Mouse (Mus musculus) hindbrain, embryonic 12.5 days (tissue): ENCODE measurements around the gene Gm9821. TPM values are rescaled to one million over a fixed set of nuclear protein-coding genes. Genes with fewer than 3 reads are reported as not detected.

Experiments used
- ATAC-seq: fragments of 200-750 bp; cut with Nextera tagmentation; 2 replicates; pipeline ENCODE4 v1.8.0; 2017; ENCODE audit warnings: moderate TSS enrichment; ENCODE audit not compliant: low FRiP score
- H3K27ac ChIP-seq: fragments of 300-500 bp; sonication (generic); 2 replicates; pipeline ENCODE4 v1.5.1; 2016; ENCODE audit warnings: mild to moderate bottlenecking
- H3K27me3 ChIP-seq: fragments of 300-500 bp; sonication (generic); 2 replicates; pipeline ENCODE4 v1.6.1; 2016; ENCODE audit warnings: mild to moderate bottlenecking
- H3K36me3 ChIP-seq: fragments of 300-500 bp; sonication (generic); 2 replicates; pipeline ENCODE4 v1.6.1; 2016; ENCODE audit warnings: mild to moderate bottlenecking
- H3K4me1 ChIP-seq: fragments of 300-500 bp; sonication (generic); 2 replicates; pipeline ENCODE4 v1.6.1; 2016
- H3K4me2 ChIP-seq: fragments of 300-500 bp; sonication (generic); replicated peaks from 2 replicates; pipeline ENCODE4 v1.6.1; 2016; ENCODE audit warnings: mild to moderate bottlenecking
- H3K4me3 ChIP-seq: fragments of 300-500 bp; sonication (generic); 2 replicates; pipeline ENCODE4 v1.5.1; 2016; ENCODE audit warnings: mild to moderate bottlenecking
- H3K9ac ChIP-seq: fragments of 300-500 bp; sonication (generic); 2 replicates; pipeline ENCODE4 v1.6.1; 2016; ENCODE audit warnings: mild to moderate bottlenecking, moderate library complexity
- H3K9me3 ChIP-seq: fragments of 300-500 bp; sonication (generic); replicated peaks from 2 replicates; pipeline ENCODE4 v1.6.1; 2016; ENCODE audit warnings: mild to moderate bottlenecking
- WGBS: fragments of 180-500 bp; shearing (Covaris S2); methylation state at CpG from one replicate; pipeline ENCODE4 v1.1.7; 2016; 5-methylcytosine and 5-hydroxymethylcytosine counted together
- polyA plus RNA-seq: library from polyadenylated mRNA; unstranded; fragments of >200 nt; fragmentation: Nextera tagmentation; extraction: Ambion mirVana; gene quantifications from 2 replicates; pipeline ENCODE4 v1.2.1, GENCODE M21; 2016

Gm9821 gene
- polyA plus RNA-seq, 1 experiment from 2014 or later: 0.57 TPM

- WGBS: 43% methylated on average over 3 of the region's 3 CpGs
- Histone ChIP-seq H3K36me3 (0 out of 2 replicates have a peak, but pooled peaks cover 5% of the 10 kb centered on the region), H3K9me3 (no peaks in the 10 kb centered on the region), H3K4me2 (peak overlapping the region; percentile 63), H3K27ac (no peak overlapping the region), H3K9ac (peak overlapping the region; percentile 90), H3K4me1 (peaks cover 48% of the 10 kb centered on the region), H3K4me3 (peak overlapping the region; percentile 75), H3K27me3 (peaks cover 16% of the 10 kb centered on the region)
- no peak for ATAC-seq
These were observed 16.0 kb upstream of the Gm9821 start for GRCm38 (mm10) chr2:91929455-91929854.

DNA sequence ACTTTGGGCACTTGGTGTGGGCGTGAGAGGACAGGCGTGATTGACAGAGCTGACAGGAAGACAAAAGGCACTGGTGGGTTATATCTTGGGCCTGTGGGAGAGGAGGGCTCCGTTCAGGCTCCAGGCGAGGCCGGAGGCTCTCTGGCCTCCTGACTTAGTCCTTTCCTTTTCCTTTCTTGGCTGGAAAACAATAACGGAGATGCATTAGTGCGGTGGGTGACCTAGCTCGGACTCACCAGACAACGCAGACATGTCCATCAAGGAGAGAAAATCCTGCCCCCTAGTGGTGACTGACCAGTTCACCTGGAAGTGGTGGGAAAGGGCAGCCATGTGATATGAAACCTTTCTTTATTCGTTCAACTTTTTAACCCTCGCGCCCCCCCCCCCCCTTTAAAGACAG, 15.6 kb upstream of the Gm9821 start:
- peak overlapping the region; percentile 75 for H3K4me3 ChIP-seq
- H3K4me2 ChIP-seq: peak overlapping the region; percentile 63
- H3K27me3 ChIP-seq: peaks cover 11% of the 10 kb centered on the region
- peak overlapping the region; percentile 90 for H3K9ac ChIP-seq
- 10% methylated on average over 11 of the region's 12 CpGs for whole genome bisulfite sequencing
- H3K27ac ChIP-seq: no peak overlapping the region
- no peaks in the 10 kb centered on the region for H3K9me3 ChIP-seq
- no peak for ATAC-seq
- H3K4me1 ChIP-seq: peaks cover 48% of the 10 kb centered on the region
- H3K36me3 ChIP-seq: 0 out of 2 replicates have a peak, but pooled peaks cover 5% of the 10 kb centered on the region

GRCm38 (mm10) chr2:91930761-91931291, 14.7 kb upstream of the Gm9821 start:
- Histone ChIP-seq H3K27ac (peak overlapping the region; percentile 95), H3K4me1 (peaks cover 48% of the 10 kb centered on the region), H3K9me3 (no peaks in the 10 kb centered on the region), H3K36me3 (peaks cover 6% of the 10 kb centered on the region), H3K4me2 (peak overlapping the region; percentile 63), H3K27me3 (peaks cover 5% of the 10 kb centered on the region; the same call in 1 of the 2 replicates), H3K4me3 (peak overlapping the region; percentile 75), H3K9ac (peak overlapping the region; percentile 90)
- no peak; the same call in none of the 2 replicates for ATAC-seq
- WGBS: under 1% methylated on average over 22 of the region's 23 CpGs

DNA sequence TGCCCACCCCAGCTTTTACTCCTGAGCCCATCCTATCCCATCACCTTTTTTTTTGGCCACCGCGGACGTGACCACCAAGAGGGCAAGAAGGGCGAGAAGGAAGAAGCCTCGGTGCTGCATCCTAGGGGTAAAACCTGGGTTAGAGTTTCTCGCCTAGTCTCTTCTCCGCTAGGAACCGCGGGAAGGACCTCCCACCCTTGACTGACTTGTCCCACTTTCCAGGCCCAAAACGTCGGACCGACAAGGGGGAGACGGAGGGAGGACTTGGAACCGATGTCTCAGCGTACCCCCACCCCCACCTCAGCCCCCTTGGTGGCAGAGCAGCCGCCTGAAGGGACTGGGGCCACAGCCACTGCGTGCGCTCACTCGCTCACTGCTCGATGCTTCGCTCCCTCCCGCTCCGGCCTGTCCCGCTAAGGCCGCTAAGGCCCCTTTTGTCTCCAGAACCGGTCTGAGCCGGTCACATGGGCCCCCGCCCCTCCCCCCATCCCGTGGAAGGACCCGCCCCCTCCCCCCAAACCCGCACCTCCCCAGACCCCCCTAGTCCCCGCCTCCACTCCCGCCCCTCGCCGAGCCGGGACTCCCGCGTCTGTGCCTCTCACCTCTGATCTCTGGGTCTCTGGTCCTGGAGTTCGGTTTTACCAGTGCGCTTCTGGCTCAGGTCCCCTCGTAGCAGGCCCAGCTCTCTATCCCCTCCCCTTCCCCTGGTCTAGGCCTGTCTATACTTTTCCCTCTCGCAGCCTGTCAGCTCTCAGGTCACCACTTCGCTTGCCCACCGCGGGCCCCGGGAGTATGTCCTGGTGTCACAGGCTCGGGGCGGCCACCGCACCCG, 14.0 kb upstream of the Gm9821 start:
- H3K4me2 ChIP-seq: peak overlapping the region; percentile 63
- under 1% methylated on average over 50 of the region's 50 CpGs for WGBS
- peak overlapping the region; percentile 90 for H3K9ac ChIP-seq
- H3K4me1 ChIP-seq: peaks cover 48% of the 10 kb centered on the region
- peak overlapping the region; percentile 95 for H3K27ac ChIP-seq
- no peaks in the 10 kb centered on the region for H3K9me3 ChIP-seq
- H3K27me3 ChIP-seq: peaks cover 5% of the 10 kb centered on the region; the same call in 1 of the 2 replicates
- ATAC-seq: peak; percentile 84
- H3K4me3 ChIP-seq: peak overlapping the region; percentile 75
- H3K36me3 ChIP-seq: peaks cover 14% of the 10 kb centered on the region

DNA sequence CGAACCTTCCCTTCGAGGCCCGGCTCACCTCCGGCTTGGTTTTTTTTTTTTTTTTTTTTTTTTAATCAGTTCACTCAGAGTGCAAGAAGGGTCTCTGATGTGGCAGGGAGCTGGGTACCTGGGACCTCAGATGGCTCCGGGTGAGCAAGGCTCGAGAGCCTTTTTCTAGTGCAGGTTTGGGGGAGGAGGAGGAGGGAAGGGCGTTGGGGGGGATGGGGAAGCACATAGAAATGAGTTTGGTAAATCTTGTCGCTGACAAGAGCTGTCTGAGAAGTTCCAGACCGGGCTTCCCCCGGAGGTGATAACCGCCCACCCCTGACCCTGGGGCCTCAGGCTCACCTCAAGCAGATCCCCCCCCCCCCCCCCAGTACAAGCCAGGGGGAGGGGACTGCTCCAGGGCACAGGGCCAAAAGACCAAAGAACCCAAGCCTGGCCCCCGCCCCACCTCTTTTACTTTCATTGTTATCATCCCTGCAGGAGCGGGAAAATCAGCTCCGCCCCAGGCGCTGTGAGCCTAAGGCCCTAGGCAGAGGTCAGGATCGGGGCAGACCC, 13.3 kb upstream of the Gm9821 start, which contains the start of gene Mdk:
Gene Mdk (minus strand): TSS at position 138 of the 552 bp plus-strand sequence.
- Histone ChIP-seq H3K4me3 (peak within 1 kb of the TSS; percentile 75), H3K4me2 (peak within 1 kb of the TSS; percentile 63), H3K36me3 (peaks cover 20% of the 10 kb centered on the region), H3K4me1 (peaks cover 55% of the 10 kb centered on the region), H3K27me3 (no peaks in the 10 kb centered on the region; the same call in 1 of the 2 replicates), H3K9ac (peak within 1 kb of the TSS; percentile 90), H3K27ac (peak within 1 kb of the TSS; percentile 95), H3K9me3 (no peaks in the 10 kb centered on the region)
- ATAC-seq: peak; percentile 1; the same call in 1 of the 2 replicates
- 2% methylated on average over 14 of the region's 16 CpGs for WGBS

DNA sequence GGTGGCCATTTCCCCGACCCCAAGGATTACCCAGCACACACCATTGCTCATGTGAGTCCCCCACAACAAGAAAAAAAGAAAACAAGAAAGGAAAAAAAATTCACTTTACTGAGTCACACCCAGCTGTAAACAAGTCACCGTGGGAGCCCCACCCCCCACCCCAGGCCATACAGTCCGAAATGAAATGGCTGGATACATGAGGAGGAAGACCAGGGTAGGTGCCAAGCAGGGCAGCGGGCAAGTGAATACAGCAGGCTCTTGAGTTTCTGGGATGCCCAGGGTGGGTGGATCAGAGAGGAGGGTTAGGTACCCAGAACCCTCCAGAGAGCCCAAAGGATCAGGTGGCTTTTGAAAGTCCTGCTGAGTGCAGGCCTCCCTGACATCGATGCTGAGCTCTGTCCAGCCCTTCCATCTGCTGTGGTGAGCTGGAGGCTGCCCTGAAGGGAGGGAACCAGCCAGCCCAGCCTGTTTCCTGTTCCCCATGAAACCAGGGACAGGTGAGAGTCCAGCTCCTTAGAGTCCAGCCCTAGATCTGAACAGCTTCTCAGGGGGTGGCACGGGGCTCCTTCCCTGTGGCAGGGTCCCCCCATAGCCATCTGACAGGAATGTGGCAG, 12.7 kb upstream of the Gm9821 start:
- H3K4me2 ChIP-seq: peak overlapping the region; percentile 63
- no peak overlapping the region for H3K4me3 ChIP-seq
- peak overlapping the region; percentile 95 for H3K27ac ChIP-seq
- ATAC-seq: no peak
- WGBS: 12% methylated on average over 6 of the region's 6 CpGs
- H3K9ac ChIP-seq: peak overlapping the region; percentile 20; the same call in 1 of the 2 replicates
- H3K4me1 ChIP-seq: peaks cover 55% of the 10 kb centered on the region
- no peaks in the 10 kb centered on the region for H3K9me3 ChIP-seq
- H3K27me3 ChIP-seq: no peaks in the 10 kb centered on the region; the same call in 1 of the 2 replicates
- H3K36me3 ChIP-seq: peaks cover 27% of the 10 kb centered on the region

DNA sequence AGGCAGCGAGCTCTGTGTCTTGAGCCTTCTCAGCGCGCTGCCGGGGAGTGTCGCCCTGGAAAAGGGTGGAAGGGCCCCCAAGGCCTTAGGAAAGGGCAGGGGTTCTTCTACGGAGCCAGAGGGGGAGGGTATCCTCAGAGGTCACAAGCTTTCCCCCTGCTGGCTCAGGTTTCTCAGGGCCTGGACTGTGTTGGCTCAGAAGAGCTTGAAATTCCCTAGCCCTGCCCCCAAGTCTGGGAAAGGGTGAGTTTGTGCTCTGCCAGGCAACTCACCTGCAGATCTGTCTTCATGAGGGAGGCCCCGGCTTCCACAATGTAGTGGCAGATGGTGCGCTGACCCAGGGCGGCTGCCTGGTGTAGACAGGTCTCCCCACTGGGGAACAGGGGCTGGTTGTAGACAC, 12.0 kb upstream of the Gm9821 start:
- Histone ChIP-seq H3K4me3 (no peak overlapping the region), H3K9me3 (no peaks in the 10 kb centered on the region), H3K36me3 (peaks cover 30% of the 10 kb centered on the region), H3K27me3 (no peaks in the 10 kb centered on the region; the same call in 1 of the 2 replicates), H3K4me1 (peaks cover 49% of the 10 kb centered on the region), H3K9ac (peak overlapping the region; percentile 20; the same call in 1 of the 2 replicates), H3K27ac (peak overlapping the region; percentile 95), H3K4me2 (no peak overlapping the region)
- no peak for ATAC-seq
- 29% methylated on average over 9 of the region's 9 CpGs for WGBS

DNA sequence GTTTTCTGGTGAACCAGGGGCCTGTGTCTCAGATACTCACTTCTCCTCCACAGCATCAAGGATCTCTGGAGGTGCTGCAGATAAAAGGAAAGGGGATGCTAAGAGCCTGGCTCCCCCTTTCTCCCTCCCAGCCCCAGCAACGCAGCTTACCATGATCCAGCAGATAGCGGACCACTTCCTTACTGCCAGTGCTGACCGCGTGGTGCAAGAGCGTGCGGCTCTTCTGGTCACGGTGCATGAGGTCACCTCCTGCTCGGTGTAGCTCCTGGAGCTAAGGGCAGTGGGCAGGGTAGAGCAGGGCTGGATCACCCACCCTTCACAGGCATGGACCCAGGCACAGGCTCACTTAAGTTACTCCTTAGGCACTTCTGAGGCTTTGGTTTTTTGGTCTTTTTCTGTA, 11.5 kb upstream of the Gm9821 start:
- H3K27me3 ChIP-seq: no peaks in the 10 kb centered on the region

GRCm38 (mm10) chr2:91934826-91935525, 10.5 kb upstream of the Gm9821 start:
- H3K27ac ChIP-seq: no peak overlapping the region
- H3K4me2 ChIP-seq: no peak overlapping the region
- H3K9ac ChIP-seq: no peak overlapping the region
- H3K4me3 ChIP-seq: no peak overlapping the region
- no peaks in the 10 kb centered on the region for H3K9me3 ChIP-seq
- H3K4me1 ChIP-seq: peaks cover 40% of the 10 kb centered on the region
- WGBS: 89% methylated on average over 9 of the region's 9 CpGs
- no peak for ATAC-seq
- H3K36me3 ChIP-seq: peaks cover 39% of the 10 kb centered on the region
- no peaks in the 10 kb centered on the region for H3K27me3 ChIP-seq

More for the DNA sequence above, 11.5 kb upstream of the Gm9821 start:
- no peaks in the 10 kb centered on the region for H3K9me3 ChIP-seq
- 54% methylated on average over 8 of the region's 8 CpGs for WGBS
- H3K36me3 ChIP-seq: peaks cover 33% of the 10 kb centered on the region
- no peak overlapping the region for H3K4me3 ChIP-seq
- ATAC-seq: no peak
- H3K4me2 ChIP-seq: no peak overlapping the region
- peaks cover 47% of the 10 kb centered on the region for H3K4me1 ChIP-seq
- H3K27ac ChIP-seq: no peak overlapping the region
- no peak overlapping the region for H3K9ac ChIP-seq

DNA sequence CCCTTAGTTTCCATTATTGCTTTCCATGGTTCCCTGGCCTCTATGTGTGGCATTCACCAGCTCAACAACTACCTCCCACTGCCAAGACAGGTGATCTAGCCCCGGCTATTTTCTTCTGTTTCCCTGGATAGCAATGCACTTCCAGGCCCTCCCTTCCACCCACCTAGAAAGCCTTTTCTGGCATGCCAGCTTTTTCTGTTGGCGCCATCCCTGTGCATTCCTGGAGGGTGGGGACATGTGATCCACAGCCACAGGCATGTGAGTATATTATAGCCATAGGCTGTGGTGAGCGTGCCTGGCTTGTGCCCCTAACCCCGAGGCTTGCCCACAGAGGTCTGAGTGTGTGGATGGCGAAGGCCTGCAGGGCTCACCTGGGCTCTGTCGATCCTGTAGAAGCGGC, 9.3 kb upstream of the Gm9821 start:
- no peak overlapping the region for H3K4me3 ChIP-seq
- H3K27me3 ChIP-seq: no peaks in the 10 kb centered on the region
- peaks cover 34% of the 10 kb centered on the region for H3K4me1 ChIP-seq
- no peak overlapping the region for H3K9ac ChIP-seq
- no peak overlapping the region for H3K27ac ChIP-seq
- no peaks in the 10 kb centered on the region for H3K9me3 ChIP-seq
- peaks cover 42% of the 10 kb centered on the region for H3K36me3 ChIP-seq
- ATAC-seq: no peak
- 93% methylated on average over 7 of the region's 7 CpGs for WGBS
- no peak overlapping the region for H3K4me2 ChIP-seq

- WGBS: 84% methylated on average over 15 of the region's 15 CpGs
- H3K4me3 ChIP-seq: no peak overlapping the region
- no peak overlapping the region for H3K27ac ChIP-seq
- H3K27me3 ChIP-seq: no peaks in the 10 kb centered on the region
- no peak overlapping the region for H3K9ac ChIP-seq
- H3K4me1 ChIP-seq: peaks cover 9% of the 10 kb centered on the region
- H3K4me2 ChIP-seq: no peak overlapping the region
- no peaks in the 10 kb centered on the region for H3K9me3 ChIP-seq
- peaks cover 42% of the 10 kb centered on the region for H3K36me3 ChIP-seq
- no peak for ATAC-seq
These were observed 6.1 kb upstream of the Gm9821 start for GRCm38 (mm10) chr2:91939303-91939935.
